In the genomic region with DNA sequence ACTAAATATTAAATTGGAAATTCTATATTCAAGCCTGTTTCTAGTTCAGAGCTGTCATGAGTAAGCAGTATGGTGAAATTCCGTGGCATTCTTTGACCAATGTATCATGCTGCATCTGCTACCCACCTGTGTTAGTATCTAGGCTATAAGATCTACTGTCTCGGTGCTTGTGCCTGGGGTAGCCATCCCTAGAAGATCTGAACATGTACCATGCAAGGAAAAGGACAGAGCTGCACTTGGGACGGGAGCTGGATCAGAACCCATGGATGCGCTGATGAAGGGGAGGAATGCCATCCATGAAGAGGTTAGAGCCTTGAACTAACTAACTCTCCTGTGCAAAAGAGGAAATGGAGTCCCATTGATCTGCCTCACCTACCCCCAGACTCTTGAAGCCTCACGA, we compare ENCODE assay signal across 24 mouse cellular contexts. TPM values are rescaled to one million over a fixed set of nuclear protein-coding genes. Genes with fewer than 3 reads are reported as not detected.
DNase-seq lines count a peak whose midpoint lies in the region; ATAC-seq lines count a peak whose summit lies in the region.
"Had no signal": no experiment of that assay in that cellular context is flagged by ENCODE, and none has a peak within 500 bp of the region (broad histone marks: within the 10 kb centered on the region; RNA-seq: fewer than 3 reads in every experiment).

No protein-coding gene starts in this region.

- intact Hi-C loops in heart, postnatal 10 days (cut with DNase I): no loop called here

- H3K27me3 ChIP-seq in hindbrain, embryonic 10.5 days (ENCODE audit: insufficient read depth, poor library complexity, severe bottlenecking): peaks cover 12% of the 10 kb centered on the region
- H3K27me3 ChIP-seq in hindbrain, embryonic 13.5 days: peaks cover 23% of the 10 kb centered on the region
- H3K27me3 ChIP-seq: CH12.LX, Patski had no signal

- peak; percentile 62 for DNase-seq in heart, adult 11 months
- DNase-seq in heart, postnatal 10 days: no peak
- peak; percentile 1 for DNase-seq in hindbrain, embryonic 10.5 days (ENCODE audit: low spot score)
- DNase-seq in testis, postnatal 10 days (ENCODE audit: low spot score): peak; percentile 29
- DNase-seq in testis, postnatal 14 days (ENCODE audit: low spot score): no peak
- DNase-seq in urinary bladder, adult 2 months (ENCODE audit: low spot score): peak; percentile 11
- no peak for DNase-seq in urinary bladder, postnatal 25 days (ENCODE audit: low spot score)
- DNase-seq: adrenal gland, adult 8-10 months; adrenal gland, postnatal 14 days; adrenal gland, postnatal 36 days; B cell, adult 2 months; cerebellum, adult 11-12 months; cerebellum, adult 9-10 months; cerebellum, postnatal 10 days; cerebellum, postnatal 25 days had no signal

- no peak overlapping the region for H3K4me3 ChIP-seq in hindbrain, embryonic 10.5 days
- H3K4me3 ChIP-seq in hindbrain, embryonic 13.5 days: no peak overlapping the region
- H3K4me3 ChIP-seq: embryonic facial prominence, embryonic 10.5 days; embryonic facial prominence, embryonic 12.5 days; forebrain, embryonic 13.5 days had no signal

- no peaks in the 10 kb centered on the region for H3K9me3 ChIP-seq in hindbrain, embryonic 10.5 days
- no peaks in the 10 kb centered on the region for H3K9me3 ChIP-seq in hindbrain, embryonic 13.5 days
- H3K9me3 ChIP-seq: embryonic facial prominence, embryonic 10.5 days; embryonic facial prominence, embryonic 12.5 days; forebrain, embryonic 13.5 days; G1E had no signal

- ATAC-seq in hindbrain, embryonic 13.5 days (ENCODE audit: low FRiP score): no peak
- ATAC-seq: activated CD4-positive, CD25-positive, alpha-beta regulatory T cell, adult 4 months; CD4-positive, CD25-positive, alpha-beta regulatory T cell, adult 4 months; forebrain, embryonic 13.5 days; Patski had no signal

- WGBS in hindbrain, embryonic 10.5 days: 90% methylated on average over 5 of the region's 5 CpGs
- WGBS in hindbrain, embryonic 13.5 days: 93% methylated on average over 5 of the region's 5 CpGs

- no peak overlapping the region for H3K4me2 ChIP-seq in hindbrain, embryonic 13.5 days
- H3K4me2 ChIP-seq: embryonic facial prominence, embryonic 12.5 days; forebrain, embryonic 13.5 days had no signal

- H3K27ac ChIP-seq in hindbrain, embryonic 10.5 days: no peak overlapping the region
- no peak overlapping the region for H3K27ac ChIP-seq in hindbrain, embryonic 13.5 days
- H3K27ac ChIP-seq: embryonic facial prominence, embryonic 10.5 days; embryonic facial prominence, embryonic 12.5 days; forebrain, embryonic 13.5 days had no signal

- H3K36me3 ChIP-seq in hindbrain, embryonic 10.5 days: peaks cover 3% of the 10 kb centered on the region; the same call in 1 of the 2 replicates
- no peaks in the 10 kb centered on the region for H3K36me3 ChIP-seq in hindbrain, embryonic 13.5 days
- H3K36me3 ChIP-seq: embryonic facial prominence, embryonic 10.5 days; embryonic facial prominence, embryonic 12.5 days; G1E had no signal

- no peak overlapping the region for H3K9ac ChIP-seq in hindbrain, embryonic 13.5 days
- H3K9ac ChIP-seq: embryonic facial prominence, embryonic 12.5 days; forebrain, embryonic 13.5 days had no signal

- H3K4me1 ChIP-seq in hindbrain, embryonic 10.5 days (replicated peaks): peaks cover 40% of the 10 kb centered on the region
- peaks cover 9% of the 10 kb centered on the region for H3K4me1 ChIP-seq in hindbrain, embryonic 13.5 days (replicated peaks)

RNA-seq across cellular contexts. Expression of a gene that starts 8.5 kb away (rescaled TPM):
- 1 to 10 TPM; 6.1 to 7.3 TPM for total RNA-seq in heart, postnatal 10 days (2021)
- polyA plus RNA-seq in hindbrain, embryonic 10.5 days (2016; fragmentation: Nextera tagmentation; extraction: Ambion mirVana): 5.9 and 7.7 TPM in 2 replicates
- polyA plus RNA-seq in hindbrain, embryonic 13.5 days (2015; fragmentation: Nextera tagmentation; extraction: Ambion mirVana): 4.8 and 5.0 TPM in 2 replicates
- polyA plus RNA-seq in urinary bladder, adult 2 months (2012; rRNA removed): 0.88 and 1.2 TPM in 2 replicates
- total RNA-seq: CH12.LX, G1E had no signal
- polyA plus RNA-seq: activated CD4-positive, CD25-positive, alpha-beta regulatory T cell, adult 4 months; CD4-positive, CD25-positive, alpha-beta regulatory T cell, adult 4 months; G1E had no signal

RNA-seq across cellular contexts. Expression of a gene that starts 24.3 kb away (rescaled TPM):
- 100 to 1,000 TPM; 202 to 225 TPM for total RNA-seq in heart, postnatal 10 days (2021)
- polyA plus RNA-seq in hindbrain, embryonic 10.5 days (2016; fragmentation: Nextera tagmentation; extraction: Ambion mirVana): 691 and 1,253 TPM in 2 replicates
- 542 and 556 TPM in 2 replicates for polyA plus RNA-seq in hindbrain, embryonic 13.5 days (2015; fragmentation: Nextera tagmentation; extraction: Ambion mirVana)
- polyA plus RNA-seq in urinary bladder, adult 2 months (2012; rRNA removed): 295 and 406 TPM in 2 replicates

Comparison
In these comparisons a context has a peak if more than half of its experiments do, and no peak if none do; other contexts are left out.
1. DNase-seq: peak in heart, adult 11 months (single experiment), hindbrain, embryonic 10.5 days (single experiment), testis, postnatal 10 days (single experiment) and urinary bladder, adult 2 months (single experiment); none in heart, postnatal 10 days (0 of 2), testis, postnatal 14 days (single experiment) and urinary bladder, postnatal 25 days (single experiment).